Mouse (Mus musculus): ENCODE measurements around the gene Grk4. TPM values are rescaled to one million over a fixed set of nuclear protein-coding genes. Genes with fewer than 3 reads are reported as not detected.

Grk4 gene
- 0.92 and 2.0 TPM in 2 replicates for polyA plus RNA-seq (2016; fragmentation: Nextera tagmentation; extraction: Ambion mirVana)

DNA sequence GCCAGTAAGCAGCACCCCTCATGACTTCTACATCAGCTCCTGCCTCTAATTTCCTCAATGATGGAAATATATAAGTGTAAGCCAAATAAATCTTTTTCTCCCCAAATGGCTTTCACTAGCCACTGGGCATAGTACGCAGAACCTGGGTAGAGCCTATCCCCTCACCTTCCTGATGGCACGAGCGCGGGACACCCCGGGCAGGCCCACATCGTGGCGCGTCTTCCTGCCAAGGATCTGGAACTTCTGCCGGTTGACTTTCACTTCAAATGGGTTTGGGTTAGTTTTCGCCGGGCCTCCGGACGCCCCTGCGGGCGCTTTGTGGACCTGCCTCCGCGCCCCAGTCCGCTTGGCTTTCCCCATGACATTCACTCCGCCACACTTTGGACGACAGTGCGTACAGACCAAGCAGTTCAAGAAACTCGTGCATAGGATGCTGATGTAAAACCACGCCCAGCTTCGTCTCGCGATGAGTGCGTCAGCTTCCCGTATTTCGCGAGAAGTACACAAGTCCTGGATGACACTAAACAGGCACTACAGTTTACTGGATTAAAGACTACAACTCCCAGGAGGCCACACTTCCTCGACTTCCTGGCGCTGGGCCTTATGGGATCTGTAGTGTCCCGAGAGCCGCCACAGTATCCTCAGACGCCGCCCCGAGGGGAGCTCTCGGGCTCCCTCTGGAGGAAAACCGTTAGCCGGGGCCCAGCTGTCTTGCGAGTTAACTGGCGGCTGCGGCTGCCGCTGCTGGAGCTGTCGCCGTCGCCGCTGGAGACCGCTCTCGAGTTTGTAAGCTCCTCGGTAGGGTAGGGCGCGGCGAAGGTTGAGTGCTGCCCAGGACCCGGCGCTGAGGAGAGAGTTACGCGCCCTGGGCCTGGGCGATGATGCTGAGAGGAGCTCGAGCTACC, at the start of gene Grk4, which contains the start of gene Nop14:
Gene Grk4, plus strand, starts transcription at position 694 of the 905 bp plus-strand sequence.
Gene Nop14, minus strand, starts transcription at position 463 of the 905 bp plus-strand sequence.
- under 1% methylated on average over 60 of the region's 60 CpGs for WGBS
- peak within 1 kb of the TSS; percentile 93 for H3K27ac ChIP-seq
- H3K36me3 ChIP-seq = peaks cover 30% of the 10 kb centered on the region
- DNase-seq (ENCODE audit: low spot score) = peak; percentile 100
- H3K27me3 ChIP-seq (ENCODE audit: insufficient read depth, poor library complexity, severe bottlenecking) = no peaks in the 10 kb centered on the region; the same call in 1 of the 2 replicates
- no peaks in the 10 kb centered on the region for H3K9me3 ChIP-seq
- peaks cover 7% of the 10 kb centered on the region for H3K4me1 ChIP-seq
- peak within 1 kb of the TSS; percentile 71 for H3K4me3 ChIP-seq

DNA sequence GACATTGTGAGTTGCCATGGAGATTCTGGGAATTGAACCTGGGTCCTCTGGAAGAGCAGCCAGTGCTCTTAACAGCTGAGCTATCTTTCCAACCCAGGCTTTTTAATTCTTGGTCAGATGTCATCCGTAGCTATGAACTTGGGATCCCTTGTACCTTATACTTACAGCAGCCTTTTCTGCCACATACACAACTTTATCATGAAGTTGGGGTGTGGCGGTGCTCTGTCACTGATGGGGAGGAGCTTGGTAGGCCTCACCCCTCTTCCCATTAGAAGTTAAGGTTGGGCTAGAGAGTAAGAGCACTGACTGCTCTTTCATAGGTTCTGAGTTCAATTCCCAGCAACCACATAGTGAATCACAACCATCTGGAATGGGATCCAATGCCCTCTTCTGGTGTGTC, 27.2 kb upstream of the Grk4 start:
- Histone ChIP-seq H3K27ac (no peak overlapping the region), H3K4me3 (no peak overlapping the region), H3K36me3 (peaks cover 81% of the 10 kb centered on the region), H3K9me3 (no peaks in the 10 kb centered on the region), H3K4me1 (peaks cover 28% of the 10 kb centered on the region), H3K27me3 (ENCODE audit: insufficient read depth, poor library complexity, severe bottlenecking) (no peaks in the 10 kb centered on the region)
- DNase-seq (ENCODE audit: low spot score) = no peak
- 83% methylated on average over 2 of the region's 2 CpGs for WGBS

DNA sequence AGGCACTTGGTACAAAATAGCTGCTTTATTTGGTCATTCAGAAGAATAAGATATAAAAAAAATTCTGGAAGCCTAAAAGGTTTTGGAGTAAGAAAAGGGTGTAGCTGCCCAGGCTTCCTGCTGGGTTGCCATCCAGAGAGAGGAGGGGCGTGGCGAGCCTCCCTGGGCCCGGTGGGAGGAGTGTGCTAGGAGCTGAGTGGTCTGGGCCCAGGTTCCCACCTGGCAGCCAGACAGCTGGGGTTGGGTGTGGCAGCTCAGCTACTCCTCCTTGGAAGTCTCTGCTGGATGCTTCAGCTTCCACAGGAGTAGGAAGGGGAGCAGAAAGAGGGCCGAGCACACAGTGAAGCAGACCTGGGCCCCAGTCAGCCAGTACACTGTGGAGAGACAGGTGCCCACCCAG, 26.5 kb upstream of the Grk4 start:
- Histone ChIP-seq H3K4me1 (peaks cover 28% of the 10 kb centered on the region), H3K9me3 (no peaks in the 10 kb centered on the region), H3K36me3 (peaks cover 81% of the 10 kb centered on the region), H3K27me3 (ENCODE audit: insufficient read depth, poor library complexity, severe bottlenecking) (no peaks in the 10 kb centered on the region), H3K27ac (no peak overlapping the region), H3K4me3 (no peak overlapping the region)
- 68% methylated on average over 4 of the region's 4 CpGs for WGBS
- DNase-seq (ENCODE audit: low spot score) = no peak

DNA sequence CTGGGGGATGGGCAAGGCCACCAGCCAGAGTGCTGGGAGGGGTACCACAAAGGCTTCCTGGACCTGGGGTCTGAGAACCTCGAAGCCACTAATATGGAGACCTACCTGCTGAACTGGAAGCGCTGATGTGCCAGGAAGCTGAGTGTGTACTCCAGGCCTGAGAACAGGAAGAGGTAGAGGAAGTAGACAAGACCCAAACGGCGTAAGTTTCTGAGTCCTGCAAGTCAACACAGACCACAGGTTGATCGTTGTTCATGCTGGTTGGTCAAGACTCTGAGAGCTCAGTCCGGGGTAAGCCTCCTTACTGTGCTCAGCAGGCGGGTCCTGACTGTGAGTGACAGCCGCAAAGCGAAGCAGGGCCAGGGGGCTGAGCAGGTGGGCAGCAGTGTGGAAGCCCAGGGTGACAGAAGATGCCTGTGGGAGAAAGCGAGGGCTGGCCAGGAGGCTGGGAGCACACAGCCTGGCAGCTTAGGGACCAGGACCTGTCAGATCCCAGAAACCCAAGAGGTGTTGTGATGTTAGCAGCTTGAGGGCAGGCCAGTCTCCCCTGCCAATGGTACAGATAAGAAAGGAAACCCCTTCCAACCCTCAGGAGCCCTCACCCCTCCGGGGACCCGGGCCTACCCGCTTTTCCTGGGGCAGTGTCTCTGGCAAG, 25.3 kb upstream of the Grk4 start:
- no peak for DNase-seq (ENCODE audit: low spot score)
- Histone ChIP-seq H3K4me3 (no peak overlapping the region), H3K9me3 (no peaks in the 10 kb centered on the region), H3K4me1 (peaks cover 28% of the 10 kb centered on the region), H3K27me3 (ENCODE audit: insufficient read depth, poor library complexity, severe bottlenecking) (no peaks in the 10 kb centered on the region), H3K36me3 (peaks cover 81% of the 10 kb centered on the region), H3K27ac (no peak overlapping the region; the same call in 1 of the 2 replicates)
- WGBS = 90% methylated on average over 13 of the region's 13 CpGs

DNA sequence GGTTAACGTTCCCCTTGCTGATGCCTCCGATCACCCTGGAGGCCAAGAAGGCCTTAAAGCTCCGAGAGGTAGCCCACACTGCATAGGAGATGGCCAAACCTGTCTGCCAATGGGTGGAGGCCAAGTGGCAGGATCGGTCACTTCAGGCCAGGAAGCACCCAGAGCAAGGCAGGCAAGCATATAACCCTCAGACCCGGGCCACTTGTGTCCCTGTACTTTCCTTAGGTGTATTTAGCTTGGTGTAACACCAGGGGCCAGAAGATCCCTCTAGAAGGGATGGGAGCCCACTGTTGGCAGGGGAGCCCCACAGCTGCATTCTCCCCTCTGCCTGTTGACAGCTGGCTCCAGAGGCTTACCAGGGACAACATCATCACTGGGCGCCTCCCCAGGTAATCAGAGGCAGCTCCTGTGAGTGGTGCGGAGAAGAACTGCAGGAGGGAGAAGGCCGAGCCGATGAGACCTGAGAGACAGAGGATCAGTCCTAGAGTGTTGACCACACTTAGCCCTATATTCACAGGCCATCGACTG, 24.4 kb upstream of the Grk4 start:
- Histone ChIP-seq H3K4me1 (peaks cover 28% of the 10 kb centered on the region), H3K9me3 (no peaks in the 10 kb centered on the region), H3K36me3 (peaks cover 81% of the 10 kb centered on the region), H3K27ac (peak overlapping the region; percentile 56; the same call in 1 of the 2 replicates), H3K27me3 (ENCODE audit: insufficient read depth, poor library complexity, severe bottlenecking) (no peaks in the 10 kb centered on the region), H3K4me3 (peak overlapping the region; percentile 73)
- 49% methylated on average over 10 of the region's 10 CpGs for WGBS
- DNase-seq (ENCODE audit: low spot score) = no peak

DNA sequence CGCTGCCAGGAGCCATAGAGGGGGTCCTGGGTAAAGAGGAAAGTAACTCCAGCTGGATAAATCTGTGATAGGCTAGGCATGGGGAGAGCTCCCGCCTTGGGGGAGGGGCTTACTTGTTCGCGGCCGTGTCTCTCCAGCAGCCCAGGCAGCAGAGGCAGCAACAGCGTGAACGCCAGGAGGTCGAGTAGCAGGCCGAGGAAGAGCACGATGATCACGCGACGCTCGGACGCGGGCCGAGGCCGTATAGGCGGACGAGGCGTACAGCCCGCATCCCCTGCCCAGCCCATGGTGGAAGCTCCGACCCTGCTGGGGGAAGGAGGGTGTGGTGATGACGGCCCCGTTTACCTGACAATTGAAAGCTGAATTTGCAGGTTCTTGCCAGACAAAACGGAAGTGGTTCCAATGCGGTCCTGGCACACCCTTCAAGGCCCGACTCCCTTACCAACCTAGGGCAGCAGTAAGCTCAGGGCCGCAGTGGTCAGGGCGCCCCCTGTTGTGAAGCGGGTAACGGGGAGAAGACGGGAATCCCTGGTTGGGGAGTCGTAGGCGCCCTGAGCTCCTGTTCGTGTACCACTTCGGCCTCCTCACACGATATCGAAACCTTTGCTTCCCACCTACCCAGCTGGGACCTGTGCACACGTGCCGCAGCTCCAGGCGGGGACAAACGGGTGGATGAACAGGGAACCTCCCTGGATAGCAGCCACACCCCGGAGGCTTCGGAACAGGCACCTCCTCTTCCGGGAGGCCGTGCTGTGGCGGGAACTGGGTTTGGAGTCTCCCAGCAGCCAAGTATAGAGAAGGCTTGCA, 23.5 kb upstream of the Grk4 start, which contains the start of gene Mfsd10:
Gene Mfsd10, minus strand, starts transcription at position 732 of the 807 bp plus-strand sequence.
- DNase-seq (ENCODE audit: low spot score) = peak; percentile 95
- Histone ChIP-seq H3K27me3 (ENCODE audit: insufficient read depth, poor library complexity, severe bottlenecking) (no peaks in the 10 kb centered on the region), H3K9me3 (no peaks in the 10 kb centered on the region), H3K4me1 (peaks cover 28% of the 10 kb centered on the region), H3K4me3 (peak within 1 kb of the TSS; percentile 73), H3K27ac (peak within 1 kb of the TSS; percentile 89), H3K36me3 (peaks cover 81% of the 10 kb centered on the region)
- WGBS = under 1% methylated on average over 48 of the region's 48 CpGs

DNA sequence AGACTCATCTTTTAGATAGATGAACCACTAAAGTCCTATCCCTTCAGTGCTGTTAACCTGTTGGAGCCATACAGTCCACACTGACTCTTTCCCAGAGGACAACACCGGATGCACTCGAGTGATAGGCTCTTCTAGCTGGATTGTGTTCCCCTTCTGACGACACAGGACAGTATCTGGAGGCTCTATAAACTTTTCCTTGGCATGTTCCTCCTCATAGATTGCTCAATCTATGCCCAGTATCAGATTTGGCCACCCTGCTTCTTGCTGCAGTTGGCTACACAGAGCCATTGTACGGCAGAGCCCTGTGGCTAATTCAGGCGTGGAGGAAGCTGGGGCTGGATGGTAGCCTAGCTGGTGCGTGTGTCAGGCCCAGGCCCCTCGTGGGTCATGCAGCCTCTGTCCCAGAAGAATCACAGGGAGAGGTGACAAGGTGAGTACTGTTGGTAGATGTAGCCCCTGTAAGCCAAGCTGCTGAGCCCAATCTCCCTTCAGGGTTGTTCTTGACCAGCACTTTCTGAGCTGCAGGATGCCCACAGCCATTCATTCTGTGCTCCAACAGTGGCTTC, 22.5 kb upstream of the Grk4 start:
- no peak for DNase-seq (ENCODE audit: low spot score)
- WGBS = 76% methylated on average over 7 of the region's 7 CpGs
- peak overlapping the region; percentile 89 for H3K27ac ChIP-seq
- no peaks in the 10 kb centered on the region for H3K27me3 ChIP-seq (ENCODE audit: insufficient read depth, poor library complexity, severe bottlenecking)
- H3K4me1 ChIP-seq = peaks cover 28% of the 10 kb centered on the region
- H3K9me3 ChIP-seq = no peaks in the 10 kb centered on the region
- H3K4me3 ChIP-seq = peak overlapping the region; percentile 73; the same call in 1 of the 2 replicates
- peaks cover 76% of the 10 kb centered on the region for H3K36me3 ChIP-seq

DNA sequence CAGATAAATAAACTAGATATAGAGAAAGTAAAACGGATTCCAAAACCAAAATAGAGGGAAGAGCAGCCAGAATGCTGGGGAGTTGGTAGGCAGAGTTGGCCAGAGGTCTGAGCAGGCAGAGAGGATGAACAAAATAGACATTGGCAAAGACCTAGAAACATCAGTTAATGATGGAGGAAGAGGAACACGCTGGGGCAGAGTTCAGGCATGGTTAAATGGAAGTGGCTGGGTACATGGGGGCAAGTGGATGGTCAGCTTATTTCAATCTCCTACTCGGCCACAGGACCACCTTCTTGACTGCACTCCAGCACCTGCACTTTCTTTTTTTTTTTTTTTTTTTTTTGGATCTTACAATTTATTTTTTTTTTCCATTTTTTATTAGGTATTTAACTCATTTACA, 18.2 kb upstream of the Grk4 start:
- H3K36me3 ChIP-seq = peaks cover 89% of the 10 kb centered on the region
- 93% methylated on average over 3 of the region's 3 CpGs for WGBS
- no peak for DNase-seq (ENCODE audit: low spot score)

DNA sequence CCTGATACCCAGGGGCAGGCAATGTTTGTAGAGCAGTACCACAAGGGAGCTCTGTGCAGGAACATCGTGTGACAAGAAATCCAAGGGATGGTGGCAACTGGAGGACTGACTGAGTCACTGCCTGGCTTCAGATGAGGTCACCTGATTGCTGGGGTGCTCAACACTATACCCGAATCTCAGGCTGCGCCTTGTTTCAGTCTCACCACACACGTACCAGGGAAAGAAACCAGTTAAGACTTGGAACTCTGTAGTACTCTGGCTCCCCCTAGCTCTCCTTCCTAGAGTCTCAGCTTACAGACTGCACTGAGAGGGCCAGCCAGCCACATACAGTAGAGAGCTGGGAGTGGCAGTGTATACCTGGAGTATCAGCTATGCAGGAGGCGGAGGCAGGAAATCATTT, 17.2 kb upstream of the Grk4 start:
- no peak for DNase-seq (ENCODE audit: low spot score)

More for the DNA sequence above, 18.2 kb upstream of the Grk4 start:
- Histone ChIP-seq H3K9me3 (no peaks in the 10 kb centered on the region), H3K4me1 (peaks cover 8% of the 10 kb centered on the region; the same call in 1 of the 2 replicates), H3K27me3 (ENCODE audit: insufficient read depth, poor library complexity, severe bottlenecking) (no peaks in the 10 kb centered on the region), H3K27ac (no peak overlapping the region), H3K4me3 (no peak overlapping the region)

DNA sequence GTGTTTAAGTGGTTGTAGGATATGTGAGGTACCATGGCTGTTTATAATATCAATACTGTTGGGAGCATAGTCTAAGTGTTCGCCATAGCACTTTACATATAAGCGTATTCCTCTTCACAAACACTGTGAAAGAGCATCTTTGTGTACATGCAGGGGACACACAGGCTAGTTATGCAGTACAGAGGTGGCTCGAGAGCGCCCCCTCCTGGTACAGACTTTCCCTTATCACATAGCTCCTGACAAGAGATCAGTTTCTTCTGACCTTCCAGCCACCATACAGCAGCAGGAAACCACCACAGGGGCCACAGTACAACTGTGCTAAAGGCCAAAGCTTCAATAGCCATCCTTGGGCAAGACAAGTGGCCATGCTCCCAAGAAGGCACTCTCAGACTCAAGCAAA, 12.6 kb upstream of the Grk4 start:
- H3K9me3 ChIP-seq = no peaks in the 10 kb centered on the region
- H3K27ac ChIP-seq = no peak overlapping the region
- no peak overlapping the region for H3K4me3 ChIP-seq
- H3K27me3 ChIP-seq (ENCODE audit: insufficient read depth, poor library complexity, severe bottlenecking) = no peaks in the 10 kb centered on the region
- H3K36me3 ChIP-seq = peaks cover 99% of the 10 kb centered on the region
- H3K4me1 ChIP-seq = no peaks in the 10 kb centered on the region
- WGBS = 51% methylated on average over 4 of the region's 4 CpGs
- peak; percentile 89 for DNase-seq (ENCODE audit: low spot score)

More for the DNA sequence above, 17.2 kb upstream of the Grk4 start:
- Histone ChIP-seq H3K9me3 (no peaks in the 10 kb centered on the region), H3K4me1 (no peaks in the 10 kb centered on the region), H3K36me3 (peaks cover 94% of the 10 kb centered on the region), H3K4me3 (no peak overlapping the region), H3K27me3 (ENCODE audit: insufficient read depth, poor library complexity, severe bottlenecking) (no peaks in the 10 kb centered on the region), H3K27ac (no peak overlapping the region)
- 78% methylated on average over 5 of the region's 5 CpGs for WGBS

DNA sequence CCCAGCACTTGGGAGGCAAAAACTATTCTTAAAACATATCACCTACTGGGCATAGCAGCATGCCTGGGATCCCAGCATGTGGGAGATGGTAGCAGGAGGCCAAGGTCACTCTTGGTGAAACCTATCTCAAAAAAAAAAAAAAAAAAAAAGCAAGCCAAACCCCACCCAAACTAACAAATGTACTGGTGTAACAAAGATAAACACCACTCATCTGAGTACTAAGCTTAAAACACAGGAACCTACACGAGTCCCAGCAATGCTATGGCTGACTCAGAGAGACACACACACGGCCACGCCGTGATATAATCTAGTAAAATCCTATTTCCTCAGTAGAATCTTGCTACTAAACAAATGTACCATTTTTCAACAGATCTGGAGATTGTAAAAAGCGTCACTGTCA, 7.2 kb upstream of the Grk4 start:
- 88% methylated on average over 5 of the region's 5 CpGs for WGBS
- Histone ChIP-seq H3K27ac (no peak overlapping the region), H3K27me3 (ENCODE audit: insufficient read depth, poor library complexity, severe bottlenecking) (no peaks in the 10 kb centered on the region), H3K9me3 (no peaks in the 10 kb centered on the region), H3K36me3 (peaks cover 96% of the 10 kb centered on the region), H3K4me1 (no peaks in the 10 kb centered on the region; the same call in 1 of the 2 replicates), H3K4me3 (no peak overlapping the region)
- peak; percentile 28 for DNase-seq (ENCODE audit: low spot score)

DNA sequence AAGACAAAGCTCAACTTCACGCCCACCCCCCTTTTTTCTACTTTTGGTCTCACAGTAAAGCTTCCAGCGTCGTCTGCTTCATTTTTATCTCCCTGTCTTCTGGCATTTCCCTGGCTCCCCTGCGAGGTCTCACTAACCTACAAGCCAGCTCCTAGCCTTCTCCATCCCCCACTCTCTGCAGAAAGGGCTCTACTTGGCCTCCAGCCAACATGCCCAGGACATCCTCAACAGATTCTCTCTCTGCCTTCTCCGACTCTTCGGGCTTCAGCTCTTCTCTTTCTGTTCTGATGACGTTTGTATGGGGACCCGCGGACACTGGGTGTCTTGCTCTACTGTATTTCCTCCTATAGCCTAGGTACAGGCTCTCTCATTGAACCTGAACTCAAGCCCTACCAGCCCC, 5.3 kb upstream of the Grk4 start:
- Histone ChIP-seq H3K36me3 (peaks cover 80% of the 10 kb centered on the region), H3K27ac (no peak overlapping the region), H3K4me1 (peaks cover 4% of the 10 kb centered on the region; the same call in 1 of the 2 replicates), H3K27me3 (ENCODE audit: insufficient read depth, poor library complexity, severe bottlenecking) (no peaks in the 10 kb centered on the region), H3K9me3 (no peaks in the 10 kb centered on the region), H3K4me3 (no peak overlapping the region)
- DNase-seq (ENCODE audit: low spot score) = peak; percentile 62
- 76% methylated on average over 9 of the region's 9 CpGs for WGBS

All from heart, embryonic 10.5 days (tissue).